Mouse (Mus musculus): ENCODE measurements around the gene Lkaaear1. TPM values are rescaled to one million over a fixed set of nuclear protein-coding genes. Genes with fewer than 3 reads are reported as not detected.

Gene Lkaaear1
- total and polyA plus RNA-seq, 3 experiments = not detected

GRCm38 (mm10) chr2:181659609-181660055 is 38.6 kb downstream of the Lkaaear1 start (continued):
- no peak for TF ChIP-seq MAFK (IDR thresholded peaks at IDR 0.05; ENCODE audit: borderline replicate concordance, low read depth, low read length)

- TF ChIP-seq POLR2AphosphoS2 (IDR thresholded peaks at IDR 0.05; ENCODE audit: low read length) (no peak), CTCF (IDR thresholded peaks at IDR 0.05 in 2 of 3, conservative IDR thresholded peaks at IDR 0.05 in 1 of 3; ENCODE audit: control insufficient read depth in 1 of 3, insufficient read depth in 1 of 3, low read depth in 2 of 3, low read length in 3 of 3, poor library complexity in 1 of 3, severe bottlenecking in 1 of 3) (peak in 1 of 3 experiments; percentile 47; a peak in 1 of 6 replicates), TCF12 (IDR thresholded peaks at IDR 0.05; ENCODE audit: low read depth, low read length) (no peak), NRF1 (IDR thresholded peaks at IDR 0.05; ENCODE audit: insufficient read depth, low read depth, low read length, poor library complexity, severe bottlenecking) (no peak), TBP (IDR thresholded peaks at IDR 0.05; ENCODE audit: low read depth, low read length) (no peak), GATA1 (IDR thresholded peaks at IDR 0.05; ENCODE audit: low read depth, low read length) (no peak), BHLHE40 (IDR thresholded peaks at IDR 0.05; ENCODE audit: borderline replicate concordance, low read depth, low read length) (no peak), USF2 (IDR thresholded peaks at IDR 0.05; ENCODE audit: borderline replicate concordance in 1 of 2, insufficient read depth in 1 of 2, low read depth in 1 of 2, low read length in 2 of 2) (no peak), HCFC1 (IDR thresholded peaks at IDR 0.05; ENCODE audit: low read depth, low read length) (no peak), UBTF (IDR thresholded peaks at IDR 0.05; ENCODE audit: borderline replicate concordance, insufficient read depth, low read depth, low read length) (no peak), RCOR1 (IDR thresholded peaks at IDR 0.05; ENCODE audit: low read depth, low read length) (0 out of 2 replicates have a peak, but pooled peaks have one; percentile 37)
- peaks cover 0 to 12% of the 10 kb centered on the region in 2 experiments; a peak in 2 of 4 replicates for H3K4me1 ChIP-seq (ENCODE audit: control insufficient read depth in 1 of 2, insufficient read depth in 2 of 2, low read length in 2 of 2)
- H3K4me3 ChIP-seq (ENCODE audit: control insufficient read depth in 1 of 2, insufficient read depth in 1 of 2, low read depth in 2 of 2, low read length in 2 of 2) = no peak overlapping the region
- H3K79me2 ChIP-seq (ENCODE audit: control insufficient read depth, insufficient read depth, low read length, poor library complexity) = no peaks in the 10 kb centered on the region
- H3K9ac ChIP-seq (ENCODE audit: control insufficient read depth, low read depth, low read length, poor library complexity, severe bottlenecking) = no peak overlapping the region
- DNase-seq (ENCODE audit: low read depth, low spot score) = peak; percentile 48
- H3K9me3 ChIP-seq (replicated peaks; ENCODE audit: insufficient read depth, low read length) = no peaks in the 10 kb centered on the region
- H3K27ac ChIP-seq (ENCODE audit: control insufficient read depth, low read depth, low read length) = no peak overlapping the region
- no peaks in the 10 kb centered on the region for H3K27me3 ChIP-seq (ENCODE audit: control insufficient read depth in 1 of 2, insufficient read depth in 2 of 2, low read length in 2 of 2)
- peaks cover 0 to 4% of the 10 kb centered on the region in 2 experiments; a peak in 2 of 4 replicates for H3K36me3 ChIP-seq (ENCODE audit: control insufficient read depth in 1 of 2, insufficient read depth in 2 of 2, low read length in 2 of 2)
Measured at GRCm38 (mm10) chr2:181658930-181659555, 39.2 kb downstream of the Lkaaear1 start.

GRCm38 (mm10) chr2:181658528-181658927 is 39.7 kb downstream of the Lkaaear1 start:
- H3K9me3 ChIP-seq (replicated peaks; ENCODE audit: insufficient read depth, low read length) = no peaks in the 10 kb centered on the region
- H3K4me1 ChIP-seq (ENCODE audit: control insufficient read depth in 1 of 2, insufficient read depth in 2 of 2, low read length in 2 of 2) = peaks cover 0 to 8% of the 10 kb centered on the region in 2 experiments; a peak in 2 of 4 replicates
- no peak for DNase-seq (ENCODE audit: low read depth, low spot score)
- no peak overlapping the region for H3K4me3 ChIP-seq (ENCODE audit: control insufficient read depth in 1 of 2, insufficient read depth in 1 of 2, low read depth in 2 of 2, low read length in 2 of 2)
- no peak overlapping the region for H3K27ac ChIP-seq (ENCODE audit: control insufficient read depth, low read depth, low read length)
- TF ChIP-seq ZMIZ1 (IDR thresholded peaks at IDR 0.05; ENCODE audit: low read depth, low read length) (no peak), CHD1 (IDR thresholded peaks at IDR 0.05; ENCODE audit: low read depth, low read length) (no peak), ZNF384 (IDR thresholded peaks at IDR 0.05; ENCODE audit: low read depth, low read length) (no peak), MEF2A (IDR thresholded peaks at IDR 0.05; ENCODE audit: extremely low read depth, insufficient replicate concordance, low read depth, low read length, poor library complexity, severe bottlenecking) (no peak), RCOR1 (IDR thresholded peaks at IDR 0.05; ENCODE audit: low read depth, low read length) (no peak), E2F4 (IDR thresholded peaks at IDR 0.05; ENCODE audit: borderline replicate concordance, low read depth, low read length) (no peak), KAT2A (conservative IDR thresholded peaks at IDR 0.05; ENCODE audit: low read depth, low read length) (no peak), GATA1 (IDR thresholded peaks at IDR 0.05; ENCODE audit: low read depth, low read length) (no peak)
- H3K27me3 ChIP-seq (ENCODE audit: control insufficient read depth in 1 of 2, insufficient read depth in 2 of 2, low read length in 2 of 2) = no peaks in the 10 kb centered on the region
- H3K79me2 ChIP-seq (ENCODE audit: control insufficient read depth, insufficient read depth, low read length, poor library complexity) = no peaks in the 10 kb centered on the region
- H3K9ac ChIP-seq (ENCODE audit: control insufficient read depth, low read depth, low read length, poor library complexity, severe bottlenecking) = no peak overlapping the region
- H3K36me3 ChIP-seq (ENCODE audit: control insufficient read depth in 1 of 2, insufficient read depth in 2 of 2, low read length in 2 of 2) = peaks cover 0 to 4% of the 10 kb centered on the region in 2 experiments; a peak in 2 of 4 replicates

Data from MEL (cell line).